ENCODE assay signal across 8 mouse cellular contexts in the genomic region with DNA sequence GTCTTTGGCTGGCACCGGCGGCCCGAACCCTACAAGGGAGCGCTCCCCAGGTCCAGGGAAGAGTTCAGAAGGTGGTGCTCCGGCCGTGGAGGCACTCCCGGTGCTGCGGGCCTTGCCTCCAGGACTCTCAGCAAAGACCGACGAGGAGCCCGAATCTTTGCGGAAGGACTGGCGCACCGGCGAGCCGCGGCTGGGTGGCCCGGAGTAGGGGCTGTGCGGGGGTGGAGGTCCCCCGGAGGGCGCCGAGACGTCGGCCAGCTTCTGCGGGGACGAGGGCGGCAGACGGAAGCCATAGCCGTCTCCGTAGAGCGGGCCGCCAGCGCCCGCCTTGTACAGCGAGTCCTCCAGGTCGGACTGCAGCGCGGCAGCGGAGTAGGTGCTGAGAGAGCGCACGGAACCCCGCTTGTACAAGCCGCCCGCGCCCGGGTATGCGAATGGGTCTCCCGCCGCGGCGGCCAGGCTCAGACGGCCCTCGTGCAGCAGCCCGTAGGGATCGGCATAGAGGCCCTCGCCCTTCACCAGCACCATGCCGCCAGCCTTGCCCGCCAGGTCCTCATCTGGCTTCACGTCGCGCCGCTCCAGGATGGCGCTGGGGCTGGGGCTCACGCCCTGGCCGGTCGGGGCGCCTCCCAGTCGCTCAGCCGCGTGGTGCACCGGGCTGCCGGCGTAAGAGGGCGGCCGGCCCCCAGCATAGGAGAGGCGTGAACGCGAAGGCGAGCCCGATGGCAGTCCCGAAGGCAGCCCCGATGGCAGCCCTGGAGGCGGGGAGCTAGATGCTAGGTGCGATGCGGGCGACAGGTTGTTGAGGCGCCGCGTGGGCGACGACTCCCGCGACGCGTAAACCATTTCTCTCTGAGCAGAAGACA. TPM values are rescaled to one million over a fixed set of nuclear protein-coding genes. Genes with fewer than 3 reads are reported as not detected.
A peak's percentile ranks its signal among the peaks of the same experiment; 100 is the strongest.
DNase-seq lines count a peak whose midpoint lies in the region; ATAC-seq and TF ChIP-seq lines count a peak whose summit lies in the region.

No protein-coding gene starts in this region.

- TF ChIP-seq CTCF in brain, embryonic 14.5 days (IDR thresholded peaks at IDR 0.05; ENCODE audit: borderline replicate concordance, extremely low read depth, insufficient read depth, insufficient read length), result no peak
- no peak for TF ChIP-seq CTCF in left cerebral cortex, adult 2 months (IDR thresholded peaks at IDR 0.05)

- H3K36me3 ChIP-seq in kidney, embryonic 14.5 days (ENCODE audit: control insufficient read depth, insufficient read depth, low read length), result no peaks in the 10 kb centered on the region
- H3K36me3 ChIP-seq in embryonic facial prominence, embryonic 14.5 days (ENCODE audit: control insufficient read depth, insufficient read depth, low read length), result no peaks in the 10 kb centered on the region
- H3K36me3 ChIP-seq in neural tube, embryonic 14.5 days (ENCODE audit: control insufficient read depth, insufficient read depth, low read length), result peaks cover 15% of the 10 kb centered on the region

- H3K9ac ChIP-seq in kidney, embryonic 14.5 days (ENCODE audit: low read depth, low read length), result peak overlapping the region; percentile 40
- H3K9ac ChIP-seq in embryonic facial prominence, embryonic 14.5 days (ENCODE audit: low read depth, low read length), result peak overlapping the region; percentile 20; the same call in 1 of the 2 replicates
- 0 out of 2 replicates have a peak overlapping the region, but pooled peaks have one; percentile 4 for H3K9ac ChIP-seq in neural tube, embryonic 14.5 days (replicated peaks; ENCODE audit: low read depth, low read length)

- no peak for ATAC-seq in kidney, embryonic 14.5 days (ENCODE audit: low FRiP score, low TSS enrichment)
- no peak for ATAC-seq in embryonic facial prominence, embryonic 14.5 days (ENCODE audit: low read depth)
- ATAC-seq in neural tube, embryonic 14.5 days (ENCODE audit: low read depth), result no peak
- ATAC-seq in megakaryocyte progenitor cell, adult 5-6 weeks (replicated peaks; ENCODE audit: poor library complexity), result no peak

- intact Hi-C loops in left cerebral cortex, adult 2 months (cut with DNase I), result loop anchor here (2.0 kb wide), 1 partner anchor 34 kb away; no protein-coding TSS in a partner anchor

- H3K4me3 ChIP-seq in kidney, embryonic 14.5 days (ENCODE audit: low read length), result peak overlapping the region; percentile 29
- peak overlapping the region; percentile 30 for H3K4me3 ChIP-seq in embryonic facial prominence, embryonic 14.5 days (ENCODE audit: low read depth, low read length)
- no peak overlapping the region; the same call in 1 of the 2 replicates for H3K4me3 ChIP-seq in left cerebral cortex, adult 2 months
- H3K4me3 ChIP-seq in neural tube, embryonic 14.5 days (ENCODE audit: low read depth, low read length), result peak overlapping the region; percentile 1

- H3K27me3 ChIP-seq in kidney, embryonic 14.5 days (ENCODE audit: control insufficient read depth, insufficient read depth, low read length), result peaks cover 62% of the 10 kb centered on the region
- H3K27me3 ChIP-seq in embryonic facial prominence, embryonic 14.5 days (replicated peaks; ENCODE audit: control insufficient read depth, insufficient read depth, low read length), result peaks cover 69% of the 10 kb centered on the region
- peaks cover 40% of the 10 kb centered on the region for H3K27me3 ChIP-seq in neural tube, embryonic 14.5 days (ENCODE audit: control insufficient read depth, insufficient read depth, low read length)

- DNase-seq in kidney, postnatal 25 days, result no peak
- peak; percentile 46 for DNase-seq in brain, embryonic 14.5 days (ENCODE audit: low read depth)
- no peak for DNase-seq in embryonic facial prominence, embryonic 14.5 days (ENCODE audit: low spot score)
- peak; percentile 65 to 71 for DNase-seq in left cerebral cortex, adult 2 months (ENCODE audit: extremely low spot score in 1 of 2, low spot score in 2 of 2)
- no peak for DNase-seq in spleen, postnatal 14 days (ENCODE audit: low spot score in 2 of 2)

- TF ChIP-seq POLR2A in brain, embryonic 14.5 days (IDR thresholded peaks at IDR 0.05; ENCODE audit: borderline replicate concordance, extremely low read depth, insufficient read depth, insufficient read length, poor library complexity, severe bottlenecking), result no peak

- no peaks in the 10 kb centered on the region for H3K9me3 ChIP-seq in kidney, embryonic 14.5 days (ENCODE audit: control insufficient read depth, low read length)
- no peaks in the 10 kb centered on the region for H3K9me3 ChIP-seq in embryonic facial prominence, embryonic 14.5 days (ENCODE audit: control insufficient read depth, low read length)
- no peaks in the 10 kb centered on the region for H3K9me3 ChIP-seq in neural tube, embryonic 14.5 days (ENCODE audit: control insufficient read depth, low read length)

- H3K4me2 ChIP-seq in kidney, embryonic 14.5 days (replicated peaks; ENCODE audit: low read depth, low read length), result peak overlapping the region; percentile 35
- H3K4me2 ChIP-seq in embryonic facial prominence, embryonic 14.5 days (ENCODE audit: low read depth, low read length), result peak overlapping the region; percentile 46
- H3K4me2 ChIP-seq in neural tube, embryonic 14.5 days (ENCODE audit: low read depth, low read length), result peak overlapping the region; percentile 6; the same call in 1 of the 2 replicates

- H3K27ac ChIP-seq in kidney, embryonic 14.5 days (ENCODE audit: low read depth, low read length), result no peak overlapping the region
- no peak overlapping the region for H3K27ac ChIP-seq in embryonic facial prominence, embryonic 14.5 days (replicated peaks; ENCODE audit: low read depth, low read length)
- peak overlapping the region; percentile 83 for H3K27ac ChIP-seq in left cerebral cortex, adult 2 months
- no peak overlapping the region for H3K27ac ChIP-seq in neural tube, embryonic 14.5 days (ENCODE audit: low read depth, low read length)

- peaks cover 26% of the 10 kb centered on the region for H3K4me1 ChIP-seq in kidney, embryonic 14.5 days (ENCODE audit: control insufficient read depth, insufficient read depth, low read length)
- H3K4me1 ChIP-seq in embryonic facial prominence, embryonic 14.5 days (ENCODE audit: control insufficient read depth, insufficient read depth, low read length), result peaks cover 22% of the 10 kb centered on the region; the same call in 1 of the 2 replicates
- peaks cover 19% of the 10 kb centered on the region for H3K4me1 ChIP-seq in neural tube, embryonic 14.5 days (ENCODE audit: control insufficient read depth, insufficient read depth, low read length)

- WGBS in kidney, embryonic 14.5 days, result 2% methylated on average over 90 of the region's 95 CpGs
- 6% methylated on average over 37 of the region's 95 CpGs for WGBS in embryonic facial prominence, embryonic 14.5 days
- WGBS in neural tube, embryonic 14.5 days, result 6% methylated on average over 83 of the region's 95 CpGs

RNA-seq across cellular contexts. Expression of a gene that starts 34.5 kb away (rescaled TPM):
- polyA plus RNA-seq in kidney, embryonic 14.5 days (2014; fragmentation: Nextera tagmentation; extraction: Ambion mirVana), result 0.15 and 0.69 TPM in 2 replicates
- 0.12 and 0.21 TPM in 2 replicates for polyA plus RNA-seq in brain, embryonic 14.5 days (2012; rRNA removed)
- 0.13 TPM in 1 of 2 replicates, not detected in the other for polyA plus RNA-seq in embryonic facial prominence, embryonic 14.5 days (2014; fragmentation: Nextera tagmentation; extraction: Ambion mirVana)
- total RNA-seq in left cerebral cortex, adult 2 months (2021), result not detected
- 0.26 and 0.33 TPM in 2 replicates for polyA plus RNA-seq in neural tube, embryonic 14.5 days (2014; fragmentation: Nextera tagmentation; extraction: Ambion mirVana)
- not detected in 2 replicates for total RNA-seq in megakaryocyte progenitor cell, adult 5-6 weeks (2015)
- not detected in 2 replicates for total RNA-seq in megakaryocyte progenitor cell, adult 5-6 weeks (2017)

RNA-seq across cellular contexts. Expression of a gene that starts 41.3 kb away (rescaled TPM):
- polyA plus RNA-seq in kidney, embryonic 14.5 days (2014; fragmentation: Nextera tagmentation; extraction: Ambion mirVana), result 0.97 and 1.1 TPM in 2 replicates
- 45.1 and 70.2 TPM in 2 replicates for polyA plus RNA-seq in brain, embryonic 14.5 days (2012; rRNA removed)
- polyA plus RNA-seq in embryonic facial prominence, embryonic 14.5 days (2014; fragmentation: Nextera tagmentation; extraction: Ambion mirVana), result 0.76 and 1.6 TPM in 2 replicates
- 100 to 1,000 TPM; 308 to 318 TPM for total RNA-seq in left cerebral cortex, adult 2 months (2021)
- 7.6 and 8.1 TPM in 2 replicates for polyA plus RNA-seq in neural tube, embryonic 14.5 days (2014; fragmentation: Nextera tagmentation; extraction: Ambion mirVana)
- total RNA-seq in megakaryocyte progenitor cell, adult 5-6 weeks (2015), result 0.02 TPM in 1 of 2 replicates, not detected in the other
- total RNA-seq in megakaryocyte progenitor cell, adult 5-6 weeks (2017), result not detected in 2 replicates

Comparison
In these comparisons a context has a peak if more than half of its experiments do, and no peak if none do; other contexts are left out.
1. DNase-seq: peak in brain, embryonic 14.5 days (single experiment) and left cerebral cortex, adult 2 months (2 of 2); none in kidney, postnatal 25 days (0 of 2), embryonic facial prominence, embryonic 14.5 days (single experiment) and spleen, postnatal 14 days (0 of 2).
2. Peak in every context shown above with its lines, with median percentiles within 50 percentile points of each other: H3K4me2 ChIP-seq and H3K9ac ChIP-seq.